Mouse (Mus musculus) bone marrow, adult 2 months (tissue): ENCODE measurements around the gene Lhx4. TPM values are rescaled to one million over a fixed set of nuclear protein-coding genes. Genes with fewer than 3 reads are reported as not detected.

Experiments used
- H3K27ac ChIP-seq: fragments of 200-500 bp; 2 replicates; pipeline ENCODE4 v1.5.1; 2012; ENCODE audit warnings: low read depth, mild to moderate bottlenecking, control low read depth, inconsistent platforms, low read length; ENCODE audit not compliant: control insufficient read depth, poor library complexity, insufficient read depth
- H3K4me1 ChIP-seq: fragments of 200-500 bp; 2 replicates; pipeline ENCODE4 v1.6.1; 2011; ENCODE audit warnings: low read length; ENCODE audit not compliant: control insufficient read depth, insufficient read depth
- H3K4me3 ChIP-seq: fragments of 200-500 bp; replicated peaks from 2 replicates; pipeline ENCODE3; 2011; ENCODE audit warnings: mild to moderate bottlenecking, low read depth, low read length, control low read depth; ENCODE audit not compliant: control insufficient read depth
- CTCF ChIP-seq: fragments of 200-500 bp; IDR thresholded peaks from 2 replicates; pipeline ENCODE4 v1.5.1; 2011; ENCODE audit warnings: low read length, control low read depth; ENCODE audit not compliant: control insufficient read depth, insufficient read depth
- POLR2A ChIP-seq: fragments of 200-500 bp; IDR thresholded peaks from 2 replicates; pipeline ENCODE4 v1.6.1; 2011; ENCODE audit warnings: low read depth, mild to moderate bottlenecking, control low read depth, low read length, borderline replicate concordance; ENCODE audit not compliant: control insufficient read depth
- WGBS: fragments of 180-500 bp; shearing (Covaris S2); methylation state at CpG from one replicate; pipeline ENCODE4 v1.1.7; 2018; 5-methylcytosine and 5-hydroxymethylcytosine counted together
- polyA plus RNA-seq: library from polyadenylated mRNA; stranded (reverse); fragments of >200 nt; gene quantifications from 2 replicates; pipeline ENCODE4 v1.2.4, GENCODE M21; 2011; ENCODE audit warnings: low replicate concordance; ENCODE audit not compliant: missing spikeins, insufficient read depth, insufficient read length

The Lhx4 gene
- polyA plus RNA-seq, 1 experiment, result not detected

DNA sequence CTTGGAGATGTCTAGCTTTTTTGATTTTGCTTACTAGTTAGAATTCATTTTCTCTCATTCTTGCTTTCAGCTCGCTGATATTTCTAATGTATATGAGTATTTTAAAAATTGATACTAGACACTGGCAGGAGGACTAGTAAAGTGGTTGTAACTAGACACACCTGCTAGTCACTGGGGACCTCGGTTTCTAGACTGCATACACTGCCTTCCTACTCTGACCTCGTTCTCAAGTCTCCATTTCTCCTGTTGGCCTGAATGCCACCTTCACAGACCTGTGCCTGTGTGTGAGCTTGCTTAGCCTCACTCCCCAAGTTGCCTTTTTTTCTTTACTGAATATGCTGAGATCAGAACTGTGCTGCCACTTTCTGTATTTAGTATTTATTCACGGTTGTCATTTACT, 62.3 kb downstream of the Lhx4 start:
- Histone ChIP-seq H3K4me3 (no peak overlapping the region), H3K27ac (no peak overlapping the region), H3K4me1 (no peaks in the 10 kb centered on the region)
- TF ChIP-seq POLR2A (no peak), CTCF (no peak)
- whole genome bisulfite sequencing, result 83% methylated on average over 4 of the region's 4 CpGs

DNA sequence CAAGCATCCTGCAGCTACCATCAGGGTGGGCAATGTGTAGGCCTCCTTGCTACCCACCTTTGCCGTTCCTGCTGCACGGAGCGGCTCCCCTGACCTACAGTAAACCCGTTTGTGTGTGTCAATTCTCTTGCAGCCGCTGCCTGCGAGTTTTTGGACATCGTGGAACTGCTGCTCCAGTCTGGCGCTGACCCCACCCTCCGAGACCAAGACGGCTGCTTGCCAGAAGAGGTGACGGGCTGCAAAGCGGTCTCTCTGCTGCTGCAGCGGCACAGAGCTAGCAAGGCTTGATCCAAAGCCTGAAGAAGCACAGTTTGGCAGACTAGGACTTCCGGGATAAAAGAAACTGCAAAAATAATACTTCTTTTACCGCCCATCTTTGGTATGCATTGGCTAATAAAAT, 64.7 kb downstream of the Lhx4 start:
- TF ChIP-seq CTCF, result no peak
- no peak for TF ChIP-seq POLR2A
- no peak overlapping the region for H3K27ac ChIP-seq

GRCm38 (mm10) chr1:155681116-155681799, 70.2 kb downstream of the Lhx4 start:
- Histone ChIP-seq H3K4me3 (no peak overlapping the region), H3K27ac (no peak overlapping the region), H3K4me1 (no peaks in the 10 kb centered on the region)
- TF ChIP-seq CTCF (no peak), POLR2A (no peak)
- WGBS, result 81% methylated on average over 10 of the region's 10 CpGs

More for the DNA sequence above, 64.7 kb downstream of the Lhx4 start:
- H3K4me1 ChIP-seq, result no peaks in the 10 kb centered on the region
- H3K4me3 ChIP-seq, result no peak overlapping the region
- WGBS, result 89% methylated on average over 15 of the region's 15 CpGs

- TF ChIP-seq POLR2A, result no peak
- no peak for TF ChIP-seq CTCF
Measured at GRCm38 (mm10) chr1:155675570-155675969, 75.9 kb downstream of the Lhx4 start.

GRCm38 (mm10) chr1:155663994-155664393, 87.5 kb downstream of the Lhx4 start:
- no peak overlapping the region for H3K27ac ChIP-seq
- H3K4me3 ChIP-seq, result no peak overlapping the region
- no peaks in the 10 kb centered on the region for H3K4me1 ChIP-seq
- no peak for TF ChIP-seq POLR2A
- TF ChIP-seq CTCF, result no peak
- WGBS, result 51% methylated on average over 5 of the region's 5 CpGs

More at GRCm38 (mm10) chr1:155675570-155675969, 75.9 kb downstream of the Lhx4 start:
- H3K27ac ChIP-seq, result no peak overlapping the region
- no peak overlapping the region for H3K4me3 ChIP-seq
- H3K4me1 ChIP-seq, result no peaks in the 10 kb centered on the region
- WGBS, result 80% methylated on average over 6 of the region's 6 CpGs

- H3K4me3 ChIP-seq, result no peak overlapping the region
- H3K4me1 ChIP-seq, result no peaks in the 10 kb centered on the region
- WGBS, result 88% methylated on average over 5 of the region's 5 CpGs
- H3K27ac ChIP-seq, result no peak overlapping the region
- no peak for TF ChIP-seq CTCF
- TF ChIP-seq POLR2A, result no peak
Measured at GRCm38 (mm10) chr1:155656321-155656720, 95.2 kb downstream of the Lhx4 start.

DNA sequence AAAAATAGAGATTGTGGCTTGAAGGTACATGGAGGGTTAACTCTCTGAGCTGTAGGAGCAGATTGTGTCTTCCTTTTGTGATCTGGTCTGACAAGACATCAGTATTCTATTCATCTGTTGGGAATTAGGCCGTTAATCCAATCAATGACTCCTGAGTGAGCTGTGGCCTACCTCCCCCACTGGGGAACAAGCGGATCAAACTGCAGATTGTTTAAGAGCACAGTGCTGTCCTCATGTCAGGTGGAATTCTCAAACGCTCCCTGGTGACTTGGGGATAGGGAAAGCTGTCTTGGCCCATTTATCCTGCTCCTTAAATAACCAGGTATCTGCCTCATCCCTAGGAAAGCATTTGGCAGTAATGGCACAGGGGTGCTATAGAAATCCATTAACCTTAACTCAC, 96.5 kb downstream of the Lhx4 start:
- no peak overlapping the region for H3K27ac ChIP-seq
- H3K4me1 ChIP-seq, result no peaks in the 10 kb centered on the region
- WGBS, result 79% methylated on average over 3 of the region's 3 CpGs
- H3K4me3 ChIP-seq, result no peak overlapping the region
- TF ChIP-seq POLR2A (no peak), CTCF (no peak)

- WGBS, result 87% methylated on average over 9 of the region's 9 CpGs
- H3K4me3 ChIP-seq, result no peak overlapping the region
- no peak overlapping the region for H3K27ac ChIP-seq
- no peak for TF ChIP-seq POLR2A
- H3K4me1 ChIP-seq, result no peaks in the 10 kb centered on the region
Measured at GRCm38 (mm10) chr1:155650121-155650846, 101.2 kb downstream of the Lhx4 start.

Other genes starting within 250 kb of the Lhx4 start
- gene Acbd6, start 193.6 kb downstream of the Lhx4 start, polyA plus RNA-seq, result 36.4 and 76.3 TPM in 2 replicates
- gene Qsox1, start 61.2 kb upstream of the Lhx4 start, polyA plus RNA-seq, result 18.1 and 28.2 TPM in 2 replicates
- gene Cep350, start 221.6 kb upstream of the Lhx4 start, polyA plus RNA-seq, result 11.7 and 21.3 TPM in 2 replicates